ENCODE assay signal across 12 mouse cellular contexts in genomic region chr7:90039504-90039903, GRCm38 (mm10). TPM values are rescaled to one million over a fixed set of nuclear protein-coding genes. Genes with fewer than 3 reads are reported as not detected.
DNase-seq lines count a peak whose midpoint lies in the region; ATAC-seq and TF ChIP-seq lines count a peak whose summit lies in the region.
"Had no signal": no experiment of that assay in that cellular context is flagged by ENCODE, and none has a peak within 500 bp of the region (broad histone marks: within the 10 kb centered on the region; RNA-seq: fewer than 3 reads in every experiment).

No protein-coding gene starts in this region.

- H3K27ac ChIP-seq in forebrain, embryonic 15.5 days (replicated peaks), result no peak overlapping the region
- H3K27ac ChIP-seq in forebrain, embryonic 16.5 days (ENCODE audit: low read length), result no peak overlapping the region
- H3K27ac ChIP-seq in bone marrow macrophage, adult 2 months (ENCODE audit: insufficient read depth, low read depth, low read length), result 0 out of 2 replicates have a peak overlapping the region, but pooled peaks have one; percentile 20
- peak overlapping the region; percentile 28; the same call in 1 of the 2 replicates for H3K27ac ChIP-seq in small intestine, adult 2 months (ENCODE audit: insufficient read depth, low read depth, low read length)
- H3K27ac ChIP-seq: hindbrain, embryonic 15.5 days had no signal

- no peaks in the 10 kb centered on the region for H3K36me3 ChIP-seq in forebrain, embryonic 15.5 days
- H3K36me3 ChIP-seq in forebrain, embryonic 16.5 days (ENCODE audit: control insufficient read depth, insufficient read depth), result no peaks in the 10 kb centered on the region
- H3K36me3 ChIP-seq in small intestine, adult 2 months (ENCODE audit: control insufficient read depth, insufficient read depth, low read length), result no peaks in the 10 kb centered on the region
- H3K36me3 ChIP-seq: hindbrain, embryonic 15.5 days had no signal

- WGBS in forebrain, embryonic 15.5 days, result 44% methylated on average over 9 of the region's 9 CpGs
- WGBS in forebrain, embryonic 16.5 days, result 47% methylated on average over 9 of the region's 9 CpGs
- 44% methylated on average over 9 of the region's 9 CpGs for WGBS in small intestine, adult 2 months

- H3K4me1 ChIP-seq in forebrain, embryonic 15.5 days, result no peaks in the 10 kb centered on the region
- H3K4me1 ChIP-seq in forebrain, embryonic 16.5 days (replicated peaks; ENCODE audit: control insufficient read depth, insufficient read depth, low read length), result no peaks in the 10 kb centered on the region
- H3K4me1 ChIP-seq in bone marrow macrophage, adult 2 months (ENCODE audit: control insufficient read depth, insufficient read depth, low read length), result peaks cover 38% of the 10 kb centered on the region
- H3K4me1 ChIP-seq in small intestine, adult 2 months (ENCODE audit: control insufficient read depth, insufficient read depth, insufficient read length, low read length), result peaks cover 29% of the 10 kb centered on the region; the same call in 1 of the 2 replicates
- H3K4me1 ChIP-seq: hindbrain, embryonic 15.5 days had no signal

- H3K27me3 ChIP-seq in forebrain, embryonic 15.5 days, result no peaks in the 10 kb centered on the region
- no peaks in the 10 kb centered on the region for H3K27me3 ChIP-seq in forebrain, embryonic 16.5 days (replicated peaks; ENCODE audit: control insufficient read depth, insufficient read depth, low read length)
- no peaks in the 10 kb centered on the region for H3K27me3 ChIP-seq in small intestine, adult 2 months (ENCODE audit: control insufficient read depth, insufficient read depth, low read length)
- H3K27me3 ChIP-seq: hindbrain, embryonic 15.5 days had no signal

- peak; percentile 56 for DNase-seq in lung, postnatal 10 days
- DNase-seq in lung, postnatal 4 days, result no peak
- DNase-seq in kidney, postnatal 14 days, result no peak
- DNase-seq in right cerebral cortex, adult 2 months (ENCODE audit: low spot score in 2 of 2), result no peak
- DNase-seq: left cerebral cortex, postnatal 4 days; spleen, adult 18-20 months had no signal

- no peak overlapping the region for H3K9ac ChIP-seq in forebrain, embryonic 15.5 days (replicated peaks)
- no peak overlapping the region for H3K9ac ChIP-seq in forebrain, embryonic 16.5 days (replicated peaks; ENCODE audit: low read depth, low read length)
- H3K9ac ChIP-seq: hindbrain, embryonic 15.5 days had no signal

- TF ChIP-seq POLR2A in bone marrow macrophage, adult 2 months (IDR thresholded peaks at IDR 0.05; ENCODE audit: borderline replicate concordance, low read depth, low read length), result no peak
- TF ChIP-seq POLR2A in small intestine, adult 2 months (IDR thresholded peaks at IDR 0.05; ENCODE audit: low read depth, low read length), result no peak

- no peak for TF ChIP-seq CTCF in bone marrow macrophage, adult 2 months (IDR thresholded peaks at IDR 0.05; ENCODE audit: low read depth, low read length)
- no peak for TF ChIP-seq CTCF in small intestine, adult 2 months (IDR thresholded peaks at IDR 0.05; ENCODE audit: extremely low read depth, insufficient read length, insufficient replicate concordance, low read depth, low read length)

- ATAC-seq in forebrain, embryonic 15.5 days (replicated peaks), result peak; percentile 65
- ATAC-seq in forebrain, embryonic 16.5 days, result no peak
- ATAC-seq: midbrain, embryonic 16.5 days had no signal

- no peaks in the 10 kb centered on the region for H3K9me3 ChIP-seq in forebrain, embryonic 15.5 days
- H3K9me3 ChIP-seq in forebrain, embryonic 16.5 days (ENCODE audit: control insufficient read depth, low read length), result no peaks in the 10 kb centered on the region
- H3K9me3 ChIP-seq: hindbrain, embryonic 15.5 days had no signal

- H3K4me3 ChIP-seq in forebrain, embryonic 15.5 days, result no peak overlapping the region
- no peak overlapping the region for H3K4me3 ChIP-seq in forebrain, embryonic 16.5 days (replicated peaks; ENCODE audit: low read length)
- peak overlapping the region; percentile 1; the same call in 1 of the 2 replicates for H3K4me3 ChIP-seq in bone marrow macrophage, adult 2 months (ENCODE audit: insufficient read depth, low read length)
- no peak overlapping the region for H3K4me3 ChIP-seq in small intestine, adult 2 months (ENCODE audit: low read depth, low read length)
- H3K4me3 ChIP-seq: hindbrain, embryonic 15.5 days had no signal

- no peak overlapping the region for H3K4me2 ChIP-seq in forebrain, embryonic 15.5 days (replicated peaks)
- H3K4me2 ChIP-seq in forebrain, embryonic 16.5 days (ENCODE audit: low read length), result no peak overlapping the region
- H3K4me2 ChIP-seq: hindbrain, embryonic 15.5 days had no signal

RNA-seq across cellular contexts. Expression of gene Eed, which starts 58.7 kb away (rescaled TPM):
- polyA plus RNA-seq in forebrain, embryonic 15.5 days (2015; fragmentation: Nextera tagmentation; extraction: Ambion mirVana), result 41.5 and 44.0 TPM in 2 replicates
- polyA plus RNA-seq in forebrain, embryonic 16.5 days (2015; fragmentation: Nextera tagmentation; extraction: Ambion mirVana), result 35.0 and 45.1 TPM in 2 replicates
- 71.9 and 74.8 TPM in 2 replicates for polyA plus RNA-seq in bone marrow macrophage, adult 2 months (2012; ENCODE audit: insufficient read depth, insufficient read length, missing spikeins)
- polyA plus RNA-seq in small intestine, adult 2 months (2012; rRNA removed), result 3.1 and 17.0 TPM in 2 replicates

Comparison
In these comparisons a context has a peak if more than half of its experiments do, and no peak if none do; other contexts are left out.
1. H3K27ac ChIP-seq: peak in bone marrow macrophage, adult 2 months (single experiment) and small intestine, adult 2 months (single experiment); none in forebrain, embryonic 15.5 days (single experiment) and forebrain, embryonic 16.5 days (single experiment).